Mouse (Mus musculus) megakaryocyte, embryonic 14.5 days (primary cell): ENCODE measurements around the gene Gm20388.

Experiments used
- FLI1 ChIP-seq: IDR thresholded peaks from 2 replicates; pipeline ENCODE4 v1.6.1; 2012; ENCODE audit warnings: low read length, inconsistent platforms, mixed read lengths
- GATA1 ChIP-seq: IDR thresholded peaks from 3 replicates; pipeline ENCODE4 v1.6.1; 2012; ENCODE audit warnings: mixed read lengths, low read length, inconsistent platforms, borderline replicate concordance

DNA sequence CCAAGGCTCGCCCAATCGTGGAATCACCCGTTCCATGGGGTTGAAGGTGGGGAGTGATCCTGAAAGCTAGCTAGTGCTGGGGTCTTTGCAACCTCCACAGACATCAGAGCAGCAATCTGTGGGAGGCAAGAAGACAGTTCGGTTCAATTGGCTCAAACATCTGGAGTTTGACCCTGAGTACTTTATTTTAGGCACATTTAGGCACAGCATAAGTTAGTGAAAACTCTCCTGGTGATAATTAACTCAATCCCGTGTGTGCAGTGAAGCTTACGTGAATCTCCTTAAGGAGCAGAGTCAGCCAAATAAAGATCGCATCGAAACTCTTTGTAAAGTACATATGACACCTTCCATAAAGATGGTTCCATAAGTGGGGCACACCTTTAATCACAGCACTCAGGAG, 28.7 kb upstream of the Gm20388 start:
- TF ChIP-seq FLI1 (no peak), GATA1 (no peak)
